Mouse (Mus musculus) heart, embryonic 12.5 days (tissue): ENCODE data around the gene Gm20388. TPM values are rescaled to one million over a fixed set of nuclear protein-coding genes. Genes with fewer than 3 reads are reported as not detected.

Source experiments
- ATAC-seq: fragments of 200-750 bp; cut with Nextera tagmentation; 2 replicates; pipeline ENCODE4 v1.8.0; 2017; ENCODE audit warnings: moderate TSS enrichment, moderate library complexity; ENCODE audit not compliant: insufficient number of reproducible peaks, low FRiP score
- H3K27ac ChIP-seq: fragments of 300-500 bp; sonication (generic); 2 replicates; pipeline ENCODE4 v1.5.1; 2016; ENCODE audit warnings: mild to moderate bottlenecking, moderate library complexity; ENCODE audit not compliant: poor library complexity, severe bottlenecking
- H3K27me3 ChIP-seq: fragments of 300-500 bp; sonication (generic); replicated peaks from 2 replicates; pipeline ENCODE4 v1.6.1; 2016; ENCODE audit warnings: mild to moderate bottlenecking, moderate library complexity
- H3K36me3 ChIP-seq: fragments of 300-500 bp; sonication (generic); 2 replicates; pipeline ENCODE4 v1.6.1; 2016; ENCODE audit warnings: mild to moderate bottlenecking, moderate library complexity
- H3K4me1 ChIP-seq: fragments of 300-500 bp; sonication (generic); replicated peaks from 2 replicates; pipeline ENCODE4 v1.6.1; 2016; ENCODE audit warnings: mild to moderate bottlenecking
- H3K4me2 ChIP-seq: fragments of 300-500 bp; sonication (generic); 2 replicates; pipeline ENCODE4 v1.6.1; 2016; ENCODE audit warnings: mild to moderate bottlenecking, moderate library complexity
- H3K4me3 ChIP-seq: fragments of 300-500 bp; sonication (generic); 2 replicates; pipeline ENCODE4 v1.5.1; 2016; ENCODE audit warnings: mild to moderate bottlenecking
- H3K9ac ChIP-seq: fragments of 300-500 bp; sonication (generic); 2 replicates; pipeline ENCODE4 v1.6.1; 2016; ENCODE audit warnings: mild to moderate bottlenecking, moderate library complexity
- H3K9me3 ChIP-seq: fragments of 300-500 bp; sonication (generic); replicated peaks from 2 replicates; pipeline ENCODE4 v1.6.1; 2016; ENCODE audit warnings: mild to moderate bottlenecking, moderate library complexity
- WGBS: fragments of 180-500 bp; shearing (Covaris S2); methylation state at CpG from one replicate; pipeline ENCODE4 v1.1.7; 2016; 5-methylcytosine and 5-hydroxymethylcytosine counted together
- polyA plus RNA-seq: library from polyadenylated mRNA; unstranded; fragments of >200 nt; fragmentation: Nextera tagmentation; extraction: Ambion mirVana; gene quantifications from 2 replicates; pipeline ENCODE4 v1.2.1, GENCODE M21; 2016

Gene Gm20388
- polyA plus RNA-seq, 1 experiment from 2014 or later, result not detected

DNA sequence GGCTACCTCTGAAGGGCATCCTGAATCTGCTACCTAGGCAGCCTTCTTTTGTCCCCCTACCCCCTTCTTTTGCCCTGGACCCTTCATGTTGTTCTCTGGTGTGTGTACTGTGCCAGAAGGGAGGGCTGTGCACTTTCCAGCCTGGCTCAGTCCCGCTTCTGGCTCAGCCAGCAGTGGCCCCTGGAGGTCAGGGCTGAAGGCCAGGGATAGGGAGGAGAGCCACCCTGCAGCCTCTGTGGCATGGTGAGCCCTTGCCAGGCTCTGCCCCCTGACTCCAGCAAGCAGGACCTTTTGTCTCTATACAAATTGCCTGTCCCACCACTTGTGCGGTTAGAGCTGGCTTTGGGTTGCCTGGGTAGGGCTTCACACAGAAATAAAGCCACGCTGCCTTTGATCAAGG is 403.0 kb downstream of the Gm20388 start:
- H3K36me3 ChIP-seq, result no peaks in the 10 kb centered on the region
- 76% methylated on average over 3 of the region's 3 CpGs for WGBS
- no peak overlapping the region for H3K9ac ChIP-seq
- no peak overlapping the region for H3K27ac ChIP-seq
- no peak overlapping the region for H3K4me2 ChIP-seq
- ATAC-seq, result no peak
- peaks cover 18% of the 10 kb centered on the region for H3K27me3 ChIP-seq
- H3K9me3 ChIP-seq, result no peaks in the 10 kb centered on the region
- H3K4me1 ChIP-seq, result peaks cover 18% of the 10 kb centered on the region
- H3K4me3 ChIP-seq, result no peak overlapping the region

DNA sequence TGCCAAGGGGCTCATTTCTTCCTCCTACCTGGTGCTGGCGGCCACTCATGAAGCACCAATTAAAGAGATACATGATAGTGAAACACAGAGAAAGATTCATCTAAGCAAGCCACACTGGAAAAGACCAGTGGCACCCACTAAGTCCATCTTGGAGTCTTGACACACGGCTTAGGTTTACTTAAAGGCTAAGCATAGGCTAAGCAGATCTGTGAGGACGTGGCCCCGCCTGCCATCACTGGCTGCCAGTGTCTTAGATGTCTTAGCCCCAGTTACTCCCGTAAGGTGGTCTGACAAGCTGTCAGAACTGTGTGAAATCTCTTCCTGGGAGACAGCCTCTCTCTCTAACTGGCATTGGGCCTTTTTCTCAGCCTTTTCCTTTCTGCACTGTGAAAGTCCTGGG is 404.3 kb downstream of the Gm20388 start:
- Histone ChIP-seq H3K27ac (no peak overlapping the region), H3K9ac (no peak overlapping the region), H3K4me3 (no peak overlapping the region), H3K9me3 (no peaks in the 10 kb centered on the region), H3K36me3 (no peaks in the 10 kb centered on the region), H3K4me1 (peaks cover 18% of the 10 kb centered on the region), H3K4me2 (no peak overlapping the region), H3K27me3 (peaks cover 10% of the 10 kb centered on the region; the same call in 1 of the 2 replicates)
- 80% methylated on average over 5 of the region's 5 CpGs for WGBS
- no peak for ATAC-seq

DNA sequence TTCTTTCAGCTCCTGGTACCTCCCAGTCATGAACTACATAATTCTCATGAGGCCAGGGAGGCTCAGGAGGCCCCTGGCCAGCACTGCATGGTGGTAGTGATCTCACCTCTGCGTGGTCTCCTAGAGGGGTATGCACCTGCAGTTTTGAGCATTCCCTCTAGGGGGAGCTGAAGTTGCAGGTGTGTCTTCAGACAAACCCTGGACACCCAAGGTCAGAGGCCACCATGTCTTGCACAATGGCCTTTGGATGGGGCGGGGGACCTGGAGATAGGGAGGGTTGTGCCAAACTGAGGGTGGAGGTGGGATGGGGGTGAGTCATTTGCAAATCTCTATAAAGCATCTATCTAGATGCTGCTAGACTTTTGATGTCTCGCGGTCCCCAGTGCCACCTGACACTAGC is 405.0 kb downstream of the Gm20388 start:
- no peaks in the 10 kb centered on the region for H3K9me3 ChIP-seq
- H3K4me3 ChIP-seq, result no peak overlapping the region
- peaks cover 7% of the 10 kb centered on the region; the same call in 1 of the 2 replicates for H3K27me3 ChIP-seq
- H3K36me3 ChIP-seq, result no peaks in the 10 kb centered on the region
- no peak overlapping the region for H3K9ac ChIP-seq
- peaks cover 15% of the 10 kb centered on the region for H3K4me1 ChIP-seq
- ATAC-seq, result no peak
- no peak overlapping the region for H3K27ac ChIP-seq
- WGBS, result 81% methylated on average over 4 of the region's 4 CpGs
- no peak overlapping the region for H3K4me2 ChIP-seq

DNA sequence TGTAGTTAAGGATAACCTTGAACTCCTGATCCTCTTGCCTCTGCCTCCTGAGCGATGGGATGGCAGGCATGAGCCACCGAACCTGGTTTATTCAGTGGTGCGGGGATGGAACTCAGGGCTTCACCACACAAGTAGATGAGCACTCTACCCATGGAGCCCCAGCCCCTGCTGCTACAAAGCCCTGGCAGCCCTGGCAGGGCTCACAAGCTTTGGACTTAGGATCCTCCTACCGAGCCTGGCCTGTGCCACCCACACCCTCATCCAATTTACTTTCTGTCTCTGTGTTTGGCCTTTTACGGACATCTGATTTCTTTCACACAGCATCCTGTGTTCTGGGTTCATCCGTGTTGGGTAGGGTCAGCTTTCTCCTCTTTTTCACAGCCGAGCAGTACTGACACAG is 406.1 kb downstream of the Gm20388 start:
- H3K4me2 ChIP-seq, result no peak overlapping the region
- no peak overlapping the region for H3K9ac ChIP-seq
- no peak overlapping the region for H3K27ac ChIP-seq
- H3K4me3 ChIP-seq, result no peak overlapping the region
- H3K9me3 ChIP-seq, result no peaks in the 10 kb centered on the region
- ATAC-seq, result no peak
- peaks cover 15% of the 10 kb centered on the region for H3K4me1 ChIP-seq
- no peaks in the 10 kb centered on the region; the same call in 1 of the 2 replicates for H3K27me3 ChIP-seq
- WGBS, result 90% methylated on average over 7 of the region's 7 CpGs
- no peaks in the 10 kb centered on the region for H3K36me3 ChIP-seq

DNA sequence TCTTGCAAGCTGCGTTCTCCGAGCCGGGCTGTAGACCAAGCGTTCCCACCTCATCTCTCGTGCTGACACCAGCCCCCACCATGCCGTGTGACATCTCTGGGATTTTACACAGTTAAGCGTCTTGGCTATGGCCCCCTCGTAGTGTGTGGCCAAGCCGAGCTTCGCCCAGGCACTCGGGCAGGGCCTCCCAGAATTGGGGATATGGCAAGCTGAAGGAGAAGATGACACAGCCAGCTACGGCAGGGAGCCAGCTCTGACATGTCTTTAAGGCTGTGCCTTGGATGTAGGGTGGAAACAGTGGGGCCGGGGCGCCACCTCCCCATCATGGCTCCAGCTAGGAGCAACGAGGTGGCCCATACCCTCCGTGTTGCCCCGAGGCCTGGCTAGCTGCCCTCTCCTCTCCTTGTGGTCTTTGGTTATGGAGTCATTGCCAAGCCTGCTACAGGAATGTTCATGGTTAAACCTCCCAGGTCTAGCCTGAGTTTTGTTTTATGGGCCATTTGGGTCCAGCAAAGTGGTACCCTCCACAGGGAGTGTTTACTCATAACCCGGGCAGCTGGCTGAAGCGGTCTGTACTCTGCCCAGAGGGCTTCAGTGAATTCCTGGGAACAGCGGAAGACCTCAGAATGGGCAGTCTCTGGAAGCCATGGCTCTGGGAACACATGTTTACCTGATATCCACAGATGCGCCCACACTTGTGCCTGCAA is 406.6 kb downstream of the Gm20388 start:
- Histone ChIP-seq H3K27ac (no peak overlapping the region), H3K9ac (no peak overlapping the region), H3K4me2 (no peak overlapping the region), H3K4me1 (peaks cover 19% of the 10 kb centered on the region), H3K9me3 (no peaks in the 10 kb centered on the region), H3K27me3 (no peaks in the 10 kb centered on the region; the same call in 1 of the 2 replicates), H3K4me3 (no peak overlapping the region), H3K36me3 (no peaks in the 10 kb centered on the region)
- WGBS, result 88% methylated on average over 21 of the region's 21 CpGs
- no peak for ATAC-seq

DNA sequence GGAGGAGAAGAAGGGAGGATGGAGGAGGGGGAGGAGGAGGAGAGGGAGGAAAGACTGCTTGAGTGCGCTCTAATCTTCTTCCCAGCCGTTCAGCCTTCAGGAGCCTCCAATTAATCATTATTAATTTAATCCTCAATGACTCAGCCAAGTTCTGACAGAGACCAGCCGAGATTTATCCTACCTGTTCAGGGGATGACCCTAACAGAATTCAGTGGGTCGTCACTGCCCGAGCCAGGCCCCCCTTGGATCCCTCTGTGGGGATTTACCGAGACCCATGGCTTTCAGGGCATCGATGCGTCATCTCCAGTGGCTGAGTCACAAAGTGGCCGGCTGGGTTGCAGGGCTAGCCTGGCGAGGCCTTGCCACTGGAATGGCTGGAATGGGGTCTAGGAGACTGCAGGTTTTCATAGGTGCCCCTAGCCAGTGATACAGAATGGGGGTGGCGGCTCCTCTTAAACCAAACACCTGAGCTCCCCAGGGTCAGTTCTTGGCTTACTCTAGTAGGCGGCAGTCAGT is 407.9 kb downstream of the Gm20388 start:
- H3K9ac ChIP-seq, result no peak overlapping the region
- no peaks in the 10 kb centered on the region for H3K9me3 ChIP-seq
- no peaks in the 10 kb centered on the region for H3K36me3 ChIP-seq
- no peak for ATAC-seq
- H3K27me3 ChIP-seq, result no peaks in the 10 kb centered on the region; the same call in 1 of the 2 replicates
- 73% methylated on average over 12 of the region's 12 CpGs for WGBS
- H3K4me1 ChIP-seq, result peaks cover 32% of the 10 kb centered on the region
- no peak overlapping the region for H3K4me3 ChIP-seq
- H3K4me2 ChIP-seq, result no peak overlapping the region
- H3K27ac ChIP-seq, result no peak overlapping the region

DNA sequence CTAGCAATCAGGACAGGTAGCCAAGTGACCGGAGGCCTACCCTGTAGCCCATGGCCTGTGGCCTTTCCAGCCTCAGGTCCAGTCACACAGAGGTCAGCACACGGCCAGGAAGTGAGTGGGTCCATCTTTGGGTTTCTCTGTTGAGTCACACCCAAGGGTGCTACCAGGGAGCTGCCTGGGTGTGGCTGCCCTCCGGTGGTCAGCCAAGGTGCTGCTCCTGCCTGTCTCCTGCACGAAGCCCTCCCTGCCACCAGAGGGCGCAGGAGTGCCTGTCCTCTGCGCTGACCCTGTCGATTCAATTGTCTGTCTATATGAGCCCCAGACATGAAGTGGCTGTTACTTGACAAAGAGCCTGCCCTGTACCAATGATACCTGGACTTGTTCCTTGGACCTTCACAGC is 408.8 kb downstream of the Gm20388 start:
- peaks cover 41% of the 10 kb centered on the region for H3K4me1 ChIP-seq
- no peak overlapping the region for H3K27ac ChIP-seq

DNA sequence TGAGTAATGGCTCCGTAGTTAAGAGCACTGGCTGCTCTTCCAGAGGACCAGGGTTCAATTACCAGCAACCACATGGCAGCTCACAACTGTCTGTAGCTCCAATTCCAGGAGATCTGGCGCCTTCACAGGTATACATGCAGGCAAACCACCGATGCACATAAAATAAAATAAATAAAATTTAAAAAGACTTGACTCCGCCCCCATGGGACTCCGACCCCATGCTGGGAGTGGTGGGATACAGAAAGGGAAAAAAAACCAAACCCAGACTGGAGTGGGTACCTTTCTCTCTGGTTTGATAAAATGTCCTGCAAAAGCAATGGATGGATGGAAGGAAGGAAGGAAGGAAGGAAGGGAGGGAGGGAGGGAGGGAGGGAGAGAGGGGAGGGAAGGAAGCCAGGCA is 409.5 kb downstream of the Gm20388 start:
- ATAC-seq, result no peak
- Histone ChIP-seq H3K9ac (no peak overlapping the region), H3K27me3 (no peaks in the 10 kb centered on the region; the same call in 1 of the 2 replicates), H3K4me3 (no peak overlapping the region), H3K36me3 (no peaks in the 10 kb centered on the region), H3K4me2 (no peak overlapping the region), H3K27ac (no peak overlapping the region), H3K4me1 (peaks cover 48% of the 10 kb centered on the region), H3K9me3 (no peaks in the 10 kb centered on the region)
- WGBS, result 83% methylated on average over 5 of the region's 5 CpGs

More for the DNA sequence above, 408.8 kb downstream of the Gm20388 start:
- Histone ChIP-seq H3K36me3 (no peaks in the 10 kb centered on the region), H3K4me3 (no peak overlapping the region), H3K9me3 (no peaks in the 10 kb centered on the region), H3K27me3 (no peaks in the 10 kb centered on the region; the same call in 1 of the 2 replicates), H3K9ac (no peak overlapping the region), H3K4me2 (no peak overlapping the region)
- 20% methylated on average over 7 of the region's 7 CpGs for WGBS
- ATAC-seq, result 0 out of 2 replicates have a peak, but pooled peaks have one; percentile 24

DNA sequence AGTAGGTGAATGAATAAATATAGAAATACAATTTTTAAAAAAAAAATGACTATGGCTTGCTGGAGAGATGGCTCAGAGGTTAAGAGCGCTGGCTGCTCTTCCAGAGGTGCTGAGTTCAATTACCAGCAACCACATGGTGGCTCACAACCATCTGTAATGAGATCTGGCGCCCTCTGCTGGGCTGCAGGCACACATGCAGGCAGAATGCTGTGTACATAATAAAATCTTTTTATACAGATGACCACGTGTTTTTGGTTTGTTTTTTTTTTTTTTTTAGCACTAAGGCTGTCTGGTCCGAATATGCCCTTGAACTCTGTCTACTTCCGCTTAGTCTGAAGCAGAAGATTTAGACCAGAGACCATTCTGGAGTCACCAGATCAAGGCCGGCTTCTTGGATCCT is 411.1 kb downstream of the Gm20388 start:
- ATAC-seq, result no peak
- Histone ChIP-seq H3K27ac (no peak overlapping the region), H3K9ac (no peak overlapping the region), H3K4me2 (no peak overlapping the region), H3K9me3 (no peaks in the 10 kb centered on the region), H3K4me1 (peaks cover 53% of the 10 kb centered on the region), H3K4me3 (no peak overlapping the region), H3K27me3 (no peaks in the 10 kb centered on the region; the same call in 1 of the 2 replicates), H3K36me3 (no peaks in the 10 kb centered on the region)
- WGBS, result 50% methylated on average over 6 of the region's 6 CpGs

DNA sequence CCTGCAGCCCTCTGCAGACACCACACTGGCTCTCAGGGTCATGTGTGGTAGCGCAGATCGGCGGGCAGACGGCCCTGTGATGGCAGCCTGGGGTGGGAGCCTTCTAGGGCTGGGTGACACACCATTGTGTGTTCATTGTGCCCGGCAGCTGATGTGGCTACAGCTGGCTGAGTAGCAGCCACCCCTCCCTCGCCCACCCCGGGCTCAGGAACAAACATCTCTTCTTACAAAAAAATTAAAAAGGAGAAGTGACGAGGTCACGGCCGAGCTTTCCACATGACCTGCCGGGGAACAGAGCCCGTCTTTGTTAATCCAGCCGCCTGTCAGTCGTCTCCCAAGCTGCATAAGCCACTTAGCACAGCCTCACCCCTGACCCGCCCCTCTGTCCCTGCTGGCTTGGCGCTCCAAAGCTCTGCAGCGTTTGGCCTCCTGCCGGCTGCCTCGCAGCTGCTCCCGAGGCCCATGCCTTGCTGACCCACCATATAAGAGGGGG is 412.4 kb downstream of the Gm20388 start:
- no peaks in the 10 kb centered on the region for H3K9me3 ChIP-seq
- H3K4me2 ChIP-seq, result peak overlapping the region; percentile 48
- H3K27ac ChIP-seq, result peak overlapping the region; percentile 53
- no peaks in the 10 kb centered on the region for H3K36me3 ChIP-seq
- 9% methylated on average over 20 of the region's 20 CpGs for WGBS
- peak overlapping the region; percentile 41 for H3K9ac ChIP-seq
- peaks cover 51% of the 10 kb centered on the region for H3K4me1 ChIP-seq
- H3K27me3 ChIP-seq, result no peaks in the 10 kb centered on the region; the same call in 1 of the 2 replicates
- peak; percentile 49; the same call in 1 of the 2 replicates for ATAC-seq
- no peak overlapping the region for H3K4me3 ChIP-seq

DNA sequence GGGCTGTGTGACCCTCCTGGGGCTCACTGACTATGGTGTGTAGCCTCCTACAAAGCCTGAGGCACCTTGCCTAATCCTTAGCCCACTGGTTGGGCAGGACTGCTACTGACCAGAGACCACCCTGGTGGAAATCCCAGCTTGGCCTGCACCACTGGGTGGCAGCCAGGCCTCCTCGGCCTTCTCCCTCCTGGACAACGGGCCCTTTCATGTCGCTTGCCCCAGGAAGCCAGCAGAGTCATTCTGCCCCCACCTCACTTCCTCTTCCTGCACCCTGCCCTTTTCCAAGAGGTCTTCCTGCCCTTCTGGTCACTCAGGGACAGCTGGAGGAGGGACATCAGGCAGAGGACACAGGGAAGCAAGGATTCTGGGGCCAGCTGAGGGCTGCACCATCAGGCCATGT is 413.9 kb downstream of the Gm20388 start:
- Histone ChIP-seq H3K27ac (no peak overlapping the region; the same call in 1 of the 2 replicates), H3K4me3 (no peak overlapping the region), H3K9me3 (no peaks in the 10 kb centered on the region), H3K9ac (no peak overlapping the region), H3K4me2 (no peak overlapping the region), H3K36me3 (no peaks in the 10 kb centered on the region), H3K27me3 (no peaks in the 10 kb centered on the region), H3K4me1 (peaks cover 53% of the 10 kb centered on the region)
- 28% methylated on average over 3 of the region's 3 CpGs for WGBS
- no peak for ATAC-seq
